Mouse (Mus musculus): ENCODE measurements at regions not wholly inside any gene's neighbourhood (a gene's known extent, or its start where the extent isn't known, plus 50 kb on each side); places are given as distances from the start of the nearest gene placed in this dataset.

- ATAC-seq (ENCODE audit: low FRiP score) (no peak), DNase-seq (ENCODE audit: low spot score) (no peak)
- Histone ChIP-seq H3K4me3 (ENCODE audit: low read depth, low read length) (no peak overlapping the region), H3K27me3 (ENCODE audit: insufficient read depth, low read length) (no peaks in the 10 kb centered on the region), H3K4me2 (ENCODE audit: low read depth, low read length, poor library complexity, severe bottlenecking) (no peak overlapping the region), H3K9me3 (ENCODE audit: low read length) (no peaks in the 10 kb centered on the region), H3K27ac (ENCODE audit: low read depth, low read length) (no peak overlapping the region), H3K36me3 (ENCODE audit: insufficient read depth, low read length) (no peaks in the 10 kb centered on the region), H3K9ac (replicated peaks; ENCODE audit: low read length, poor library complexity, severe bottlenecking) (no peak overlapping the region), H3K4me1 (ENCODE audit: insufficient read depth, low read length) (no peaks in the 10 kb centered on the region)
- 52% methylated on average over 5 of the region's 5 CpGs for WGBS
- no peak for TF ChIP-seq CTCF (IDR thresholded peaks at IDR 0.05)
These were observed 992.8 kb downstream of the Olfm4 start for GRCm38 (mm10) chr14:80976662-80977061.

DNA sequence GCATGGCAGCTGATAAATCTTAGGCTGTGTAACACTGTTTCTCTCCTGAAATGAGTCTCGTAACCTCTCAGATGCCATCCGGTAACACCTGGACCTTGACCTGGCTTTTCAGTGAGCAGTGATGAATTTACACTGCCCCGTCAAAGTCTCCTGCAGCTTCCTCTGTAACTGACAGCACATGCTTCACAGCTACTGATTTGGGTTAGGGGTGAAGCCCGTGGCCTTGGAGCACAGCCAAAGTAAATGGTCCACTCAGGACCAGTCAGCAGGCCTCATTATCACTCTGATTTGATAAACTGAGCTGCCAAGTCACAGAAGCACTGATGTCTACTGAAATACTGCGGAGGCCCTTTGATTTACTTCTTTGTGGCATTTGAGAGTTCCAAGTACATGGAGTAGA is 995.6 kb downstream of the Olfm4 start:
- Histone ChIP-seq H3K27ac (ENCODE audit: low read depth, low read length) (no peak overlapping the region), H3K4me3 (ENCODE audit: low read depth, low read length) (no peak overlapping the region), H3K9me3 (ENCODE audit: low read length) (no peaks in the 10 kb centered on the region), H3K36me3 (ENCODE audit: insufficient read depth, low read length) (no peaks in the 10 kb centered on the region), H3K9ac (replicated peaks; ENCODE audit: low read length, poor library complexity, severe bottlenecking) (no peak overlapping the region), H3K27me3 (ENCODE audit: insufficient read depth, low read length) (no peaks in the 10 kb centered on the region), H3K4me1 (ENCODE audit: insufficient read depth, low read length) (no peaks in the 10 kb centered on the region), H3K4me2 (ENCODE audit: low read depth, low read length, poor library complexity, severe bottlenecking) (no peak overlapping the region)
- 74% methylated on average over 5 of the region's 5 CpGs for WGBS
- no peak for TF ChIP-seq CTCF (IDR thresholded peaks at IDR 0.05)
- DNase-seq (ENCODE audit: low spot score) (no peak), ATAC-seq (ENCODE audit: low FRiP score) (no peak)

DNA sequence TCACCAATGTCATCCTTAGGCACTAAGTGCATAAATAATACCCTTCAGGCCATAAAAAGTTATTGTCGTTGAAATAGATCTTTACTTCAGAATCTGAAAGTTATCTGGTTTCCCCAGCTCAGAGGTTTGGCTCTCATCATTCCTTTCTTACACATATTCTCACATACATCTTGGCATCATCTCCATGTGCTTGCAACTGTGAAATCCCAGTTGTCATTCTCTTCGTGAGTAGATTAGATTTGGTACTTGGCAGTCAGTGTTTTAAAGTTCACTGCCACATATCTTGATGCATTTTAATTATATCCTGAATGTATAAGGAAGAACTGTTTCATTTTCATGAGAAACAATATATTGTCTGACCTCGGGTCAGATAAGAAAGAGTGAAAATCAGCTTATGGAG is 1006.3 kb downstream of the Olfm4 start:
- Histone ChIP-seq H3K27ac (ENCODE audit: low read depth, low read length) (no peak overlapping the region), H3K36me3 (ENCODE audit: insufficient read depth, low read length) (no peaks in the 10 kb centered on the region), H3K4me3 (ENCODE audit: low read depth, low read length) (no peak overlapping the region), H3K4me1 (ENCODE audit: insufficient read depth, low read length) (no peaks in the 10 kb centered on the region), H3K4me2 (ENCODE audit: low read depth, low read length, poor library complexity, severe bottlenecking) (no peak overlapping the region), H3K9ac (replicated peaks; ENCODE audit: low read length, poor library complexity, severe bottlenecking) (no peak overlapping the region), H3K27me3 (ENCODE audit: insufficient read depth, low read length) (no peaks in the 10 kb centered on the region), H3K9me3 (ENCODE audit: low read length) (no peaks in the 10 kb centered on the region)
- no peak for DNase-seq (ENCODE audit: low spot score)
- WGBS: 37% methylated on average over 3 of the region's 3 CpGs
- ATAC-seq (ENCODE audit: low FRiP score): no peak
- TF ChIP-seq CTCF (IDR thresholded peaks at IDR 0.05): no peak

DNA sequence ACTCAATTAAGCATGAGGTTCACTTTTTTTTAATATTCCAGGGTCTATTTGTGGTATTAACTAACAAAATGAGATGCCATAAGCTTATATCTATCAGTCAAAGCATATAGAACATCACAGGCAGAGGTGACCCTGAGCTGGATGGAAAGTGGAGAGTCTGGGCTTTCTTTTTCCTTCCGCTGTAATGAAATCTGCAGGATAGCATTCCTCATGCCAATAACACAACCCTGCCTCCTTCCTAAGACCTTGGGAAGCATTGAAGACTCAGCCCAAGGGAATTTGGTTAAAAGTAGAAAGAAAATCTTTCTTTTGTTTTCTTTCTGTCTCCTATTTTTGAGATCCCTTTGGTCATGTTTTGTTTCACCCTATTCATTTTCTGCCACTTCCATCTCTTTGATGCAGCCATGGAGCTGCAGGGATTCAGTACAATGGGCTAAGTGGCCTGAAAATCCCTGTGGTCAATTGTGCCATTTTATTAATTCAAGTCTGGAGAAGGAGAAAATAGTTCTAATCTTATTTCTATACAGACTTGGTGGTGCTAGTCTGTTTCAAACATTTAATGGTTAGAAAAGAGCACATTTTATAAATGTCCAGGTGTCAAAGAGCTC is 1006.9 kb downstream of the Olfm4 start:
- ATAC-seq (ENCODE audit: low FRiP score): no peak

GRCm38 (mm10) chr14:80999030-80999429 is 1015.1 kb downstream of the Olfm4 start:
- Histone ChIP-seq H3K36me3 (ENCODE audit: insufficient read depth, low read length) (no peaks in the 10 kb centered on the region), H3K9ac (replicated peaks; ENCODE audit: low read length, poor library complexity, severe bottlenecking) (no peak overlapping the region), H3K4me1 (ENCODE audit: insufficient read depth, low read length) (no peaks in the 10 kb centered on the region), H3K4me3 (ENCODE audit: low read depth, low read length) (no peak overlapping the region), H3K27ac (ENCODE audit: low read depth, low read length) (no peak overlapping the region), H3K4me2 (ENCODE audit: low read depth, low read length, poor library complexity, severe bottlenecking) (no peak overlapping the region), H3K27me3 (ENCODE audit: insufficient read depth, low read length) (no peaks in the 10 kb centered on the region), H3K9me3 (ENCODE audit: low read length) (no peaks in the 10 kb centered on the region)
- TF ChIP-seq CTCF (IDR thresholded peaks at IDR 0.05): no peak
- DNase-seq (ENCODE audit: low spot score): no peak
- no peak for ATAC-seq (ENCODE audit: low FRiP score)
- WGBS: 95% methylated on average over 1 of the region's 1 CpGs

More for the DNA sequence above, 1006.9 kb downstream of the Olfm4 start:
- Histone ChIP-seq H3K36me3 (ENCODE audit: insufficient read depth, low read length) (no peaks in the 10 kb centered on the region), H3K4me1 (ENCODE audit: insufficient read depth, low read length) (no peaks in the 10 kb centered on the region), H3K27ac (ENCODE audit: low read depth, low read length) (no peak overlapping the region), H3K27me3 (ENCODE audit: insufficient read depth, low read length) (no peaks in the 10 kb centered on the region), H3K4me3 (ENCODE audit: low read depth, low read length) (no peak overlapping the region), H3K9ac (replicated peaks; ENCODE audit: low read length, poor library complexity, severe bottlenecking) (no peak overlapping the region), H3K4me2 (ENCODE audit: low read depth, low read length, poor library complexity, severe bottlenecking) (no peak overlapping the region), H3K9me3 (ENCODE audit: low read length) (no peaks in the 10 kb centered on the region)
- DNase-seq (ENCODE audit: low spot score): no peak
- 20% methylated on average over 1 of the region's 1 CpGs for WGBS
- TF ChIP-seq CTCF (IDR thresholded peaks at IDR 0.05): no peak

- H3K4me1 ChIP-seq (ENCODE audit: insufficient read depth, low read length): no peaks in the 10 kb centered on the region
- DNase-seq (ENCODE audit: low spot score): no peak
- no peak overlapping the region for H3K4me3 ChIP-seq (ENCODE audit: low read depth, low read length)
- H3K9me3 ChIP-seq (ENCODE audit: low read length): no peaks in the 10 kb centered on the region
- no peak for TF ChIP-seq CTCF (IDR thresholded peaks at IDR 0.05)
- no peaks in the 10 kb centered on the region for H3K27me3 ChIP-seq (ENCODE audit: insufficient read depth, low read length)
- H3K36me3 ChIP-seq (ENCODE audit: insufficient read depth, low read length): no peaks in the 10 kb centered on the region
- H3K27ac ChIP-seq (ENCODE audit: low read depth, low read length): no peak overlapping the region
- 78% methylated on average over 5 of the region's 5 CpGs for WGBS
- no peak overlapping the region for H3K4me2 ChIP-seq (ENCODE audit: low read depth, low read length, poor library complexity, severe bottlenecking)
- no peak overlapping the region for H3K9ac ChIP-seq (replicated peaks; ENCODE audit: low read length, poor library complexity, severe bottlenecking)
- no peak for ATAC-seq (ENCODE audit: low FRiP score)
These were observed 1029.3 kb downstream of the Olfm4 start for GRCm38 (mm10) chr14:81013208-81013607.
